Mouse (Mus musculus) embryonic facial prominence, embryonic 15.5 days (tissue): Measurements from ENCODE around the gene 1810055G02Rik. TPM values are rescaled to one million over a fixed set of nuclear protein-coding genes. Genes with fewer than 3 reads are reported as not detected.

Experiments used
- ATAC-seq: fragments of 200-750 bp; cut with Nextera tagmentation; 2 replicates; pipeline ENCODE4 v1.8.0; 2017; ENCODE audit warnings: low read depth, moderate TSS enrichment; ENCODE audit not compliant: insufficient number of reproducible peaks, low FRiP score, low TSS enrichment
- H3K27ac ChIP-seq: fragments of 300-500 bp; sonication (generic); replicated peaks from 2 replicates; pipeline ENCODE4 v1.5.1; 2015; ENCODE audit warnings: mild to moderate bottlenecking, inconsistent platforms
- H3K27me3 ChIP-seq: fragments of 300-500 bp; sonication (generic); 2 replicates; pipeline ENCODE4 v1.6.1; 2015; ENCODE audit warnings: inconsistent platforms
- H3K36me3 ChIP-seq: fragments of 300-500 bp; sonication (generic); 2 replicates; pipeline ENCODE4 v1.6.1; 2015; ENCODE audit warnings: mild to moderate bottlenecking, inconsistent platforms
- H3K4me1 ChIP-seq: fragments of 300-500 bp; sonication (generic); 2 replicates; pipeline ENCODE4 v1.6.1; 2015; ENCODE audit warnings: inconsistent platforms
- H3K4me2 ChIP-seq: fragments of 300-500 bp; sonication (generic); replicated peaks from 2 replicates; pipeline ENCODE4 v1.6.1; 2015; ENCODE audit warnings: mild to moderate bottlenecking, inconsistent platforms
- H3K4me3 ChIP-seq: fragments of 300-500 bp; sonication (generic); replicated peaks from 2 replicates; pipeline ENCODE4 v1.5.1; 2015; ENCODE audit warnings: mild to moderate bottlenecking, inconsistent platforms
- H3K9ac ChIP-seq: fragments of 300-500 bp; sonication (generic); 2 replicates; pipeline ENCODE4 v1.6.1; 2015; ENCODE audit warnings: inconsistent platforms
- H3K9me3 ChIP-seq: fragments of 300-500 bp; sonication (generic); replicated peaks from 2 replicates; pipeline ENCODE4 v1.6.1; 2016; ENCODE audit warnings: inconsistent platforms
- WGBS: fragments of 180-500 bp; shearing (Covaris S2); methylation state at CpG from one replicate; pipeline ENCODE4 v1.1.7; 2015; 5-methylcytosine and 5-hydroxymethylcytosine counted together
- polyA plus RNA-seq: library from polyadenylated mRNA; unstranded; fragments of >200 nt; fragmentation: Nextera tagmentation; extraction: Ambion mirVana; gene quantifications from 2 replicates; pipeline ENCODE4 v1.2.1, GENCODE M21; 2015

Gene 1810055G02Rik
- 54.4 and 55.9 TPM in 2 replicates for polyA plus RNA-seq

- Histone ChIP-seq H3K36me3 (0 out of 2 replicates have a peak, but pooled peaks cover 3% of the 10 kb centered on the region), H3K4me3 (peak within 1 kb of the TSS; percentile 99), H3K4me2 (peak within 1 kb of the TSS; percentile 72), H3K4me1 (peaks cover 22% of the 10 kb centered on the region), H3K9me3 (no peaks in the 10 kb centered on the region), H3K27ac (peak within 1 kb of the TSS; percentile 83), H3K27me3 (no peaks in the 10 kb centered on the region), H3K9ac (peak within 1 kb of the TSS; percentile 86)
- under 1% methylated on average over 61 of the region's 61 CpGs for WGBS
- ATAC-seq, result peak; percentile 96
These were observed at the start of gene 1810055G02Rik for GRCm38 (mm10) chr19:3708078-3709012. 1810055G02Rik (plus strand) TSS chr19:3708293.

- Histone ChIP-seq H3K27me3 (no peaks in the 10 kb centered on the region), H3K4me2 (no peak overlapping the region), H3K36me3 (no peaks in the 10 kb centered on the region), H3K27ac (peak overlapping the region; percentile 78), H3K9ac (no peak overlapping the region), H3K4me3 (no peak overlapping the region), H3K4me1 (peaks cover 86% of the 10 kb centered on the region), H3K9me3 (no peaks in the 10 kb centered on the region)
- 17% methylated on average over 5 of the region's 5 CpGs for WGBS
- no peak for ATAC-seq
These were observed 42.6 kb upstream of the 1810055G02Rik start for GRCm38 (mm10) chr19:3665510-3665909.

- Histone ChIP-seq H3K4me3 (no peak overlapping the region), H3K36me3 (peaks cover 5% of the 10 kb centered on the region; the same call in 1 of the 2 replicates), H3K27me3 (no peaks in the 10 kb centered on the region), H3K4me2 (no peak overlapping the region), H3K9ac (no peak overlapping the region), H3K9me3 (no peaks in the 10 kb centered on the region), H3K4me1 (peaks cover 81% of the 10 kb centered on the region), H3K27ac (peak overlapping the region; percentile 85)
- WGBS, result 48% methylated on average over 2 of the region's 2 CpGs
- ATAC-seq, result peak; percentile 52
These were observed 41.5 kb upstream of the 1810055G02Rik start for GRCm38 (mm10) chr19:3666632-3667031.

- H3K27me3 ChIP-seq, result no peaks in the 10 kb centered on the region
- H3K36me3 ChIP-seq, result peaks cover 11% of the 10 kb centered on the region
- ATAC-seq, result no peak
- H3K4me2 ChIP-seq, result no peak overlapping the region
- WGBS, result 54% methylated on average over 6 of the region's 6 CpGs
- H3K4me3 ChIP-seq, result no peak overlapping the region
- no peaks in the 10 kb centered on the region for H3K9me3 ChIP-seq
- peaks cover 74% of the 10 kb centered on the region for H3K4me1 ChIP-seq
- peak overlapping the region; percentile 85 for H3K27ac ChIP-seq
- H3K9ac ChIP-seq, result no peak overlapping the region
These were observed 40.8 kb upstream of the 1810055G02Rik start for GRCm38 (mm10) chr19:3667155-3667895.

- Histone ChIP-seq H3K36me3 (peaks cover 18% of the 10 kb centered on the region), H3K4me1 (peaks cover 68% of the 10 kb centered on the region), H3K27ac (peak overlapping the region; percentile 85), H3K27me3 (no peaks in the 10 kb centered on the region), H3K9me3 (no peaks in the 10 kb centered on the region), H3K9ac (no peak overlapping the region), H3K4me3 (no peak overlapping the region), H3K4me2 (no peak overlapping the region)
- WGBS, result 66% methylated on average over 11 of the region's 11 CpGs
- no peak for ATAC-seq
These were observed 40.1 kb upstream of the 1810055G02Rik start for GRCm38 (mm10) chr19:3667979-3668378.

- peaks cover 23% of the 10 kb centered on the region for H3K36me3 ChIP-seq
- no peak overlapping the region for H3K4me3 ChIP-seq
- ATAC-seq, result no peak
- no peak overlapping the region; the same call in 1 of the 2 replicates for H3K4me2 ChIP-seq
- no peaks in the 10 kb centered on the region for H3K9me3 ChIP-seq
- no peaks in the 10 kb centered on the region for H3K27me3 ChIP-seq
- 66% methylated on average over 10 of the region's 10 CpGs for WGBS
- peak overlapping the region; percentile 79 for H3K27ac ChIP-seq
- no peak overlapping the region for H3K9ac ChIP-seq
- H3K4me1 ChIP-seq, result peaks cover 62% of the 10 kb centered on the region
These were observed 39.5 kb upstream of the 1810055G02Rik start for GRCm38 (mm10) chr19:3668551-3668950.

GRCm38 (mm10) chr19:3669100-3669499 is 39.0 kb upstream of the 1810055G02Rik start:
- no peaks in the 10 kb centered on the region for H3K27me3 ChIP-seq
- peak; percentile 69 for ATAC-seq
- H3K27ac ChIP-seq, result peak overlapping the region; percentile 79
- H3K4me3 ChIP-seq, result no peak overlapping the region
- H3K9me3 ChIP-seq, result no peaks in the 10 kb centered on the region
- H3K4me1 ChIP-seq, result peaks cover 61% of the 10 kb centered on the region
- H3K4me2 ChIP-seq, result peak overlapping the region; percentile 24
- H3K9ac ChIP-seq, result no peak overlapping the region
- H3K36me3 ChIP-seq, result peaks cover 26% of the 10 kb centered on the region
- 31% methylated on average over 13 of the region's 13 CpGs for WGBS

GRCm38 (mm10) chr19:3673149-3673548 is 34.9 kb upstream of the 1810055G02Rik start:
- ATAC-seq, result no peak
- peaks cover 26% of the 10 kb centered on the region for H3K4me1 ChIP-seq
- no peak overlapping the region for H3K4me2 ChIP-seq
- H3K36me3 ChIP-seq, result peaks cover 27% of the 10 kb centered on the region
- 89% methylated on average over 2 of the region's 2 CpGs for WGBS
- H3K9me3 ChIP-seq, result no peaks in the 10 kb centered on the region
- no peaks in the 10 kb centered on the region for H3K27me3 ChIP-seq
- no peak overlapping the region for H3K4me3 ChIP-seq
- H3K9ac ChIP-seq, result no peak overlapping the region
- no peak overlapping the region for H3K27ac ChIP-seq

GRCm38 (mm10) chr19:3674122-3674855 is 33.8 kb upstream of the 1810055G02Rik start:
- H3K9me3 ChIP-seq, result no peaks in the 10 kb centered on the region
- peaks cover 23% of the 10 kb centered on the region for H3K4me1 ChIP-seq
- H3K4me3 ChIP-seq, result no peak overlapping the region
- 83% methylated on average over 8 of the region's 8 CpGs for WGBS
- H3K27ac ChIP-seq, result no peak overlapping the region
- H3K9ac ChIP-seq, result no peak overlapping the region
- H3K4me2 ChIP-seq, result no peak overlapping the region
- no peaks in the 10 kb centered on the region for H3K27me3 ChIP-seq
- peaks cover 27% of the 10 kb centered on the region for H3K36me3 ChIP-seq
- ATAC-seq, result no peak

- ATAC-seq, result no peak
- Histone ChIP-seq H3K9me3 (no peaks in the 10 kb centered on the region), H3K27me3 (no peaks in the 10 kb centered on the region), H3K9ac (no peak overlapping the region), H3K27ac (peak overlapping the region; percentile 85), H3K4me2 (peak overlapping the region; percentile 8; the same call in 1 of the 2 replicates), H3K4me3 (no peak overlapping the region), H3K36me3 (no peaks in the 10 kb centered on the region), H3K4me1 (peaks cover 72% of the 10 kb centered on the region)
- 70% methylated on average over 7 of the region's 7 CpGs for whole genome bisulfite sequencing
These were observed 27.4 kb upstream of the 1810055G02Rik start for GRCm38 (mm10) chr19:3680732-3681131.
